Mouse (Mus musculus) forebrain, embryonic 14.5 days (tissue): ENCODE measurements at regions not wholly inside any gene's neighbourhood (a gene's known extent, or its start where the extent isn't known, plus 50 kb on each side); places are given as distances from the start of the nearest gene placed in this dataset.
"Not testable (repeated sequence)": the region's sequence is repeated elsewhere in the genome, so short reads cannot be mapped to it uniquely, and the experiment has no call there.

Source experiments
- ATAC-seq: fragments of 200-750 bp; cut with Nextera tagmentation; 2 replicates; pipeline ENCODE4 v1.8.0; 2017; ENCODE audit warnings: mild to moderate bottlenecking, moderate library complexity
- DNase-seq: peaks from one replicate; pipeline ENCODE4 v3.0.0-alpha.2; 2015; ENCODE audit warnings: low spot score
- H3K27ac ChIP-seq: fragments of 300-500 bp; sonication (generic); 2 replicates; pipeline ENCODE4 v1.5.1; 2014; ENCODE audit warnings: low read depth, mild to moderate bottlenecking, control low read depth, low read length, moderate library complexity
- H3K27me3 ChIP-seq: fragments of 300-500 bp; sonication (generic); replicated peaks from 2 replicates; pipeline ENCODE4 v1.6.1; 2014; ENCODE audit warnings: low read length, control low read depth, mixed read lengths; ENCODE audit not compliant: control insufficient read depth, insufficient read depth
- H3K36me3 ChIP-seq: fragments of 300-500 bp; sonication (generic); 2 replicates; pipeline ENCODE4 v1.6.1; 2014; ENCODE audit warnings: low read length, control low read depth; ENCODE audit not compliant: control insufficient read depth, insufficient read depth
- H3K4me1 ChIP-seq: fragments of 300-500 bp; sonication (generic); 2 replicates; pipeline ENCODE4 v1.6.1; 2014; ENCODE audit warnings: antibody characterized with exemption, low read length, control low read depth; ENCODE audit not compliant: control insufficient read depth, insufficient read depth
- H3K4me2 ChIP-seq: fragments of 300-500 bp; sonication (generic); 2 replicates; pipeline ENCODE4 v1.6.1; 2014; ENCODE audit warnings: mild to moderate bottlenecking, control low read depth, low read length
- H3K4me3 ChIP-seq: fragments of 300-500 bp; sonication (generic); 2 replicates; pipeline ENCODE4 v1.5.1; 2014; ENCODE audit warnings: low read depth, low read length, control low read depth
- H3K9ac ChIP-seq: fragments of 300-500 bp; sonication (generic); 2 replicates; pipeline ENCODE4 v1.6.1; 2014; ENCODE audit warnings: mild to moderate bottlenecking, low read length, control low read depth, moderate library complexity
- H3K9me3 ChIP-seq: fragments of 300-500 bp; sonication (generic); replicated peaks from 2 replicates; pipeline ENCODE4 v1.6.1; 2016; ENCODE audit warnings: low read length, control low read depth, mixed read lengths; ENCODE audit not compliant: control insufficient read depth
- WGBS: fragments of 180-500 bp; shearing (Covaris S2); extraction: QIAGEN DNeasy Blood & Tissue Kit; methylation state at CpG from one replicate; pipeline ENCODE4 v1.1.7; 2014; 5-methylcytosine and 5-hydroxymethylcytosine counted together

DNA sequence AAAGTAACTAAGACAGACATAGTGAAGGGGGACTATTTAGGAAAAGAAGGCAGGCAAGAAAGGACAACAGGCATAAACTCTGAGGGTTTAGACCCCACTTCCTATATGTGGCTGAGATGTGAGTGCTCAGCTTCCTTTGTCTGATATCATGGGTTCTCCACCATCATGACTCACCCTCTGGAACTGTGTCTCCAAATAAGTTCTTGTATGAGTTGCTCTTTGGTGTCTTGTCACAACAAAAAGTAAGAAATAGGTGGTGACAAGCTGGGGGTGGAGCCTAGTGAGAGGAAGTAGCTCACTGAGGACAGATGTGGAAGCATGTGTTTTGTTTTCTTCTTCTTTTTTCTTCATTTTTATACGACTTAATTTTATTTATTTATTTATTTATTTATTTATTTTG, 95.5 kb upstream of the Tns3 start:
- Histone ChIP-seq H3K9ac (no peak overlapping the region), H3K9me3 (no peaks in the 10 kb centered on the region), H3K27ac (no peak overlapping the region), H3K27me3 (no peaks in the 10 kb centered on the region), H3K4me2 (no peak overlapping the region), H3K36me3 (no peaks in the 10 kb centered on the region), H3K4me3 (no peak overlapping the region), H3K4me1 (no peaks in the 10 kb centered on the region)
- DNase-seq (no peak), ATAC-seq (no peak)
- 96% methylated on average over 1 of the region's 1 CpGs for WGBS

DNA sequence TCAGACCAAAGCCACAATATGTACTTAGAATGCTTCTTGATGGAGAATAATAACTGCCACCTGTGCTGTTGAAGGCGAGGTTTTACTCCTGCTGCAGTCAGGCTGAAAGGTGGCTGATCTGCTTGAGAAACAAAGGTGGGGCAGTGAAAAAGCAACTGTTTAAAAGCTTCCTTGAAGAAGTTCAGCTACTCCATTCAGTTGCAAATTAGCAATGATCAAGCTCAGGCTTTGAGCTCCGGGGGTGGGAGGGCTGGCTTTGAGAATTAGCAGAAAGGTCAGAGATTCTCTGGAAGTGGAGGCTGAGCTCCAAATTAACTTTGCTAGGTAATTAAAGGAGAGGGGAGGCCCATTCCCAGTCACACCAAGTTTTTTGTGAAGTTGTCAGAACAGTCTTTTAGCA, 90.2 kb upstream of the Tns3 start:
- WGBS, result 7% methylated on average over 2 of the region's 2 CpGs
- DNase-seq, H3K9ac ChIP-seq, H3K27me3 ChIP-seq, H3K4me3 ChIP-seq, H3K27ac ChIP-seq, ATAC-seq, H3K4me2 ChIP-seq, H3K9me3 ChIP-seq, H3K4me1 ChIP-seq, H3K36me3 ChIP-seq: not testable (repeated sequence)

DNA sequence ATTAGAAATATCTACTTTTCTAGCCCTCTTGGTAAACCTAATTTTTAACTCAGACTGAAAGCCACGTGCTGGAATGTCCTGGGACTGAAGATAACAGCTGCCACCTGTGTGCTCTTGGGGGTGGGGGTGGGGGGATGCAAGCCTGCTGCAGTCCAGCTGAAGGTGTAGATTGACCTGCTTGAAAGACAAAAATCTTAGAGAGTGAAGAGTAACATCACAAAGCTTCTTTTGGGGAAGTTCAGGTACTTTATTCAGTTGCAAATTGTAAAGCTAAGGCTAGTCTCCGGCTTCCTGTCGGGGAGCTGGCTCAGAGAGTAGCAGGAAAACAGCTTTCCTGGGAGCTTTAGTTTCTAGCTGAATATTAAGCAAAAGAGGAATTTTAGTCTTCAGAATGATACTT, 71.4 kb upstream of the Tns3 start:
- H3K27me3 ChIP-seq, H3K4me3 ChIP-seq, H3K4me1 ChIP-seq, H3K27ac ChIP-seq, ATAC-seq, H3K9me3 ChIP-seq, H3K9ac ChIP-seq, DNase-seq, H3K4me2 ChIP-seq, H3K36me3 ChIP-seq: not testable (repeated sequence)
- 73% methylated on average over 3 of the region's 3 CpGs for WGBS

DNA sequence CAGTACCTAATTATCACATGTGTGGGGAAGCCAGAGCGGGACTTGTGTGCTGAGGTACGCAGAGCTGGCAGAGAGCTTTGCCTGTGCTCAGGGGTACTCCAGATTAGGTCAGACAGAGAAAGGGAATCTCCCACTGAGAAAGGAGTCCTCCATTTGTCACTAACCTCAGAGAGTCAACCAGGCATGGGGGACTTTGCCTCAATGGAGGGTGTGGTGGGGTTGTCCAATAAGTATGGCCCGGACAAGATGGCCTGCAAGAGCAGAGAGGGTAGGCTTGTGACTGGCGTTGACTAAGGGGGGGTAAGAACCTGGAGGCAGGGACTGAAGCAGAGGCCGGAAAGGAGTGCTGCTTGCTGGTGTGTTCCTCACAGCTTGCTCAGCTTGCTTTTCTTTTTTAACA, 62.7 kb upstream of the Tns3 start:
- Histone ChIP-seq H3K4me3 (no peak overlapping the region), H3K36me3 (no peaks in the 10 kb centered on the region), H3K9me3 (no peaks in the 10 kb centered on the region), H3K4me1 (no peaks in the 10 kb centered on the region), H3K27ac (no peak overlapping the region), H3K4me2 (no peak overlapping the region), H3K27me3 (no peaks in the 10 kb centered on the region), H3K9ac (no peak overlapping the region)
- ATAC-seq, result no peak
- no peak for DNase-seq
- 86% methylated on average over 5 of the region's 5 CpGs for WGBS

DNA sequence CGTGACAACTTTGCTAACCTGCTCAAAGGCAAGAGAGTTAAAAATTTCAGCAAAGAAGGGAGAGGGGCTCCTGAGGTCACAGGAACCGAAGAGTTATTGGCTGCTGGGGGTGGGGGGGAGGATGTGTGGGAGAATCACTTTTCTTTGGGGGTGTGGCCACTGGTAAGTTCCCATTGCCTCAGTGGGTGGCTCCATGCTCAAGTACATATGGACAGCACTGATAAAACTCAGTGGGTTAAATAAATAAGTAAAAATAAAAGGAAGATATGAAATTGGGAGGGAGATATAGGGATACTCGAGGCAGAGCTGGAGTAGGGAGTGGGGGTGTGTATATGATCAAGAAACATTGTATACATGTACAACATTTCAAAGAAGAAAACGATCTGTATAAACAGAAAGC, 61.2 kb upstream of the Tns3 start:
- DNase-seq (no peak), ATAC-seq (no peak)
- H3K4me3 ChIP-seq, result no peak overlapping the region
- no peaks in the 10 kb centered on the region for H3K4me1 ChIP-seq
- no peaks in the 10 kb centered on the region for H3K36me3 ChIP-seq
- H3K27ac ChIP-seq, result no peak overlapping the region
- no peaks in the 10 kb centered on the region for H3K9me3 ChIP-seq
- H3K9ac ChIP-seq, result no peak overlapping the region
- H3K4me2 ChIP-seq, result no peak overlapping the region
- WGBS, result 81% methylated on average over 4 of the region's 4 CpGs
- no peaks in the 10 kb centered on the region for H3K27me3 ChIP-seq

DNA sequence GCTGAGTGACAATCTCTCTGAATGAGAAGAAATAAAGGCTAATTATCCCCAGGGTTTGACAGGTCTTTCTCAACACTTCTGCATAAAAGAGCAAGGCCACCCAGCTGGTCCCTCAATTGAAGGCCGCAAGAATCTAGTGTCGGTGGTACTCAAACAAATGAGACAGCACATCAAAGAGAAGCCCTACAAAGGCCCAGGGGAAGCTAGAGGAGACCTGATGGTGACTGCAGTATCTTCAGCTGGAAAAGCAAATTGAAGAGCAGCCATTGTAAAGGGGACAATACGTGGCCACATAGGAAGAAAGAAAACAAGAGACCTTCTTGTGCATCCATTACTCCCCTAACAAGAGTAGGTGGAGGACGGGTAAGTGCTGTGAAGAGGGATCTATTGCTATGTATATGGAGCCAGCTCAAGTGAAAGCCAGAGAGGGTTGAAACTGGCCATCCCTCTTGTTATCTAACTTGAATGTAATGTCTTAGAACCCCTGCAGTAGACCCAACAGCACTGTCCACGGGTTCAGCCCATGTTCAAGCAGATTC, 58.8 kb upstream of the Tns3 start:
- H3K9me3 ChIP-seq, result no peaks in the 10 kb centered on the region
- H3K9ac ChIP-seq, result no peak overlapping the region
- H3K36me3 ChIP-seq, result no peaks in the 10 kb centered on the region
- H3K27ac ChIP-seq, result no peak overlapping the region
- ATAC-seq (no peak), DNase-seq (peak; percentile 6)
- 8% methylated on average over 5 of the region's 5 CpGs for WGBS
- no peak overlapping the region for H3K4me2 ChIP-seq
- no peak overlapping the region for H3K4me3 ChIP-seq
- no peaks in the 10 kb centered on the region for H3K27me3 ChIP-seq
- H3K4me1 ChIP-seq, result no peaks in the 10 kb centered on the region

DNA sequence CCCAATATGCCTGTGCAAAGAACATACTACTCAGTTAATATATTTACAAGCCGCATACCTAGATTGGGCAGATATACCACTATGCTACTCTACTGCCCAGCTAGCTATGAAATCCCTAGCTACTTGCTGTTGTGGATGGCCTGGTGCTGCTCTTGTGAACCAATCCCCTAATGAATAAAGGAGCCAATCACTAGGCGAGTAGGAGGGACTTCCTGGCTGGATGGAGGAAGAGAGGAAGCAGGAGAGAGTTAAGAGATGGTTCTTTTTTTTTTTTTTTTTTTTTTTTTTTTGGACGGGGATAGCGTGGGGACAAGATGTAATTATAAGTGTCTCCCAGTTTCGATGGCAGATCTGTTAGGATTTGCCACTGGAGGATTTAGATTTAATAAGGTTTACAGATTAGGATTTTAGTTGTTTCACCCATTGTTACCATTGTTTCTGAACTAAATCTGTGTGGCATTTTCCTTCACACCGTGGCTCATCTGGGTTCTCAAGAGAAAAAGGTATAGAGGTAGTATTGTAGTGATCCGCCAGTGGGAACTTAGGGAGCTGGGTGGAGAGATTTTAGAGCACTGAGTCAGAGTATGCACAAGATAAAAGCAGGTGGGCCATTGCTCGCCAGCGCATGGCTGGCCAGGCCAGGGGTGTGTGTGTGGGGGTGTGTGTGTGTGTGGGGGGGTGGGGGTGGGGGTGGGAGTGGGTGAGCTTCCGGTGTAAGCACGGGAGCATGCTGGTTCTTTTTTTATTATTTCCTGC, 55.1 kb upstream of the Tns3 start:
- H3K4me3 ChIP-seq, result no peak overlapping the region
- WGBS, result 87% methylated on average over 11 of the region's 11 CpGs
- no peaks in the 10 kb centered on the region for H3K36me3 ChIP-seq
- H3K9me3 ChIP-seq, result no peaks in the 10 kb centered on the region
- DNase-seq, result no peak
- no peak for ATAC-seq
- H3K4me2 ChIP-seq, result no peak overlapping the region
- no peaks in the 10 kb centered on the region for H3K4me1 ChIP-seq
- H3K27me3 ChIP-seq, result no peaks in the 10 kb centered on the region
- no peak overlapping the region for H3K9ac ChIP-seq
- H3K27ac ChIP-seq, result no peak overlapping the region

DNA sequence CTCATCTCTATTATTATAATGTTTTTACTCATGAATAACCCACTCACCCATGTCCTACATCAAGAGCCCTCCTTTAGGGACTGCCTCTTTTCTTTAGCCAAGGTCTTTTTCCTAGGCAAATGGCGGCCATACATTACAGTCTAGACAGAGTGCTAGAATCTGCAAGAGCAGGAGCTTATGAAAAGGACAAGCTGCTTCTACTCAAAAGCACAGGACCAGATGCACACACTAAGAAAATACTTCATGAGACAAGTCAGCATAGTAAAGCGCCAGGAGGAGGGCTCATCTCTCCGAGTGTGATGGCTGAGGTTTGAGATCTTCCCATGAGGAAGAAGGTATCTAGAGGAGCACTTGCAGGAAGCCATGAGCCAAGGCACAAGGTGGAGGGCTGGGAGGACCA, 53.4 kb upstream of the Tns3 start:
- H3K4me1 ChIP-seq, result no peaks in the 10 kb centered on the region
- no peak overlapping the region for H3K4me2 ChIP-seq
- H3K36me3 ChIP-seq, result no peaks in the 10 kb centered on the region
- WGBS, result 90% methylated on average over 3 of the region's 3 CpGs
- no peaks in the 10 kb centered on the region for H3K27me3 ChIP-seq
- ATAC-seq (no peak), DNase-seq (no peak)
- no peak overlapping the region for H3K9ac ChIP-seq
- no peaks in the 10 kb centered on the region for H3K9me3 ChIP-seq
- H3K27ac ChIP-seq, result no peak overlapping the region
- no peak overlapping the region for H3K4me3 ChIP-seq

DNA sequence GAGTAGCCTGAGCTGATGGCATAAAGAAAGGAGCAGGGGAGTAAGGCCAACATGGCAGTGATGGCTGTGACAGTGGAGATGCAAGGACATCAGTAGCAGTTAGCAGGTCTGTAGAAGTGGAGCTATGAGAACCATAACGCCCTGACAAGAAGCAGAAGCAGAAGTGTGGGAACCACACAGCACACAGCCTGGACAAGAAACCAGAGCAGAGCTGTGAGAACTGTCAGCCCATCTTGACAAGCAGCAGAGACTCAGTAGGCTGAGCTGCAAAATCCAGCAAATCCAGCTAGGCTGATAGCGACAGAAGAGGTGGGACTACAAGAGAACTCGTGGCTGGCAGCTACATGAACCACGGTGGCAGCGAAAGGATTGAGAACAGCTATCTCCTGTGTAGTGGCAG, 52.5 kb upstream of the Tns3 start:
- H3K9ac ChIP-seq, result no peak overlapping the region
- no peaks in the 10 kb centered on the region for H3K36me3 ChIP-seq
- H3K4me3 ChIP-seq, result no peak overlapping the region
- DNase-seq (no peak), ATAC-seq (no peak)
- WGBS, result 83% methylated on average over 5 of the region's 5 CpGs
- H3K4me1 ChIP-seq, result no peaks in the 10 kb centered on the region
- no peak overlapping the region for H3K27ac ChIP-seq
- H3K9me3 ChIP-seq, result no peaks in the 10 kb centered on the region
- no peak overlapping the region for H3K4me2 ChIP-seq
- no peaks in the 10 kb centered on the region for H3K27me3 ChIP-seq
